In the genomic region with DNA sequence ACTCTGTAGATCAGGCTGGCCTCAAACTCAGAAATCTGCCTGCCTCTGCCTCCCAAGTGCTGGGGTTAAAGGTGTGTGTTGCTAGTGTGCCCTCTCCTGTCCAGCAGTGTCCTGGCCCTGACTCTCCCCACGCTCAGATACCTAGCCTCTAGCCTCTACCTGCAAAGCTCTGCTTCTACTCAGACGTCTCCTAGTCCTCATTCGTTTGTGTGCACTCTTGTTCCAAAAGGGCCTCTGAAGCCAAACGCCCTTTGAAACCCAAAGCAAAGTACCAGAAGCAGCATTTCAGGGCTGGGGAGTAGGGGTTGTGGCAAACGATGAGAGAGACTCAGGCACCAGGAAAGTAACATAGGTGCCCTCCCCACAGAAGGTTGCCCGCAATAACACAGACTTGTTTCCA, we compare ENCODE assay signal across 23 mouse cellular contexts. TPM values are rescaled to one million over a fixed set of nuclear protein-coding genes. Genes with fewer than 3 reads are reported as not detected.
"Had no signal": no experiment of that assay in that cellular context is flagged by ENCODE, and none has a peak within 500 bp of the region (broad histone marks: within the 10 kb centered on the region; RNA-seq: fewer than 3 reads in every experiment).

No protein-coding gene starts in this region.

- H3K9me3 ChIP-seq: intestine, embryonic 15.5 days; limb, embryonic 12.5 days; limb, embryonic 15.5 days; midbrain, embryonic 12.5 days; midbrain, embryonic 15.5 days; neural tube, embryonic 12.5 days; neural tube, embryonic 15.5 days had no signal

- H3K27me3 ChIP-seq: intestine, embryonic 15.5 days; limb, embryonic 12.5 days; limb, embryonic 15.5 days; midbrain, embryonic 15.5 days; neural tube, embryonic 12.5 days; neural tube, embryonic 15.5 days had no signal

- H3K36me3 ChIP-seq: intestine, embryonic 15.5 days; limb, embryonic 12.5 days; limb, embryonic 15.5 days; midbrain, embryonic 12.5 days; midbrain, embryonic 15.5 days; neural tube, embryonic 12.5 days; neural tube, embryonic 15.5 days had no signal

- DNase-seq: layer of hippocampus, postnatal 36 days; liver, postnatal 0 days; lung, embryonic 14.5 days; right cerebral cortex, adult 18-20 months; right cerebral cortex, postnatal 14 days; right cerebral cortex, postnatal 4 days; thymus, adult 2 months; thymus, postnatal 25 days had no signal

- ATAC-seq: intestine, embryonic 15.5 days; liver, postnatal 0 days; lung, postnatal 0 days; midbrain, embryonic 15.5 days had no signal

- H3K9ac ChIP-seq: intestine, embryonic 15.5 days; limb, embryonic 12.5 days; limb, embryonic 15.5 days; liver, embryonic 14.5 days; liver, postnatal 0 days; lung, embryonic 14.5 days; midbrain, embryonic 12.5 days; midbrain, embryonic 15.5 days; neural tube, embryonic 12.5 days; neural tube, embryonic 15.5 days had no signal

- H3K4me3 ChIP-seq: intestine, embryonic 15.5 days; left cerebral cortex, adult 2 months; limb, embryonic 12.5 days; limb, embryonic 15.5 days; midbrain, embryonic 12.5 days; midbrain, embryonic 15.5 days; neural tube, embryonic 12.5 days; neural tube, embryonic 15.5 days had no signal

- H3K4me2 ChIP-seq: intestine, embryonic 15.5 days; limb, embryonic 12.5 days; limb, embryonic 15.5 days; liver, embryonic 11.5 days; lung, embryonic 14.5 days; midbrain, embryonic 12.5 days; midbrain, embryonic 15.5 days; neural tube, embryonic 12.5 days; neural tube, embryonic 15.5 days had no signal

- H3K27ac ChIP-seq: intestine, embryonic 15.5 days; kidney, postnatal 0 days; left cerebral cortex, adult 2 months; limb, embryonic 12.5 days; limb, embryonic 15.5 days; liver, embryonic 14.5 days; macrophage; midbrain, embryonic 12.5 days; midbrain, embryonic 15.5 days; neural tube, embryonic 12.5 days; neural tube, embryonic 15.5 days; stomach, postnatal 0 days had no signal

RNA-seq across cellular contexts. Expression of a gene that starts 23.6 kb away (rescaled TPM):
- polyA plus RNA-seq: intestine, embryonic 15.5 days; liver, embryonic 11.5 days; liver, embryonic 14.5 days; liver, postnatal 0 days; stomach, embryonic 14.5 days had no signal

RNA-seq across cellular contexts. Expression of a gene that starts 35.5 kb away (rescaled TPM):
- polyA plus RNA-seq: intestine, embryonic 15.5 days; kidney, postnatal 0 days; limb, embryonic 15.5 days; liver, embryonic 14.5 days; liver, postnatal 0 days; macrophage; midbrain, embryonic 12.5 days; midbrain, embryonic 15.5 days; neural tube, embryonic 12.5 days; neural tube, embryonic 15.5 days; stomach, embryonic 14.5 days; stomach, postnatal 0 days had no signal

RNA-seq across cellular contexts. Expression of a gene that starts 37.3 kb away (rescaled TPM):
- polyA plus RNA-seq: intestine, embryonic 15.5 days; kidney, postnatal 0 days; limb, embryonic 12.5 days; limb, embryonic 15.5 days; liver, embryonic 11.5 days; liver, embryonic 14.5 days; liver, postnatal 0 days; lung, embryonic 14.5 days; lung, postnatal 0 days; macrophage; midbrain, embryonic 12.5 days; midbrain, embryonic 15.5 days; neural tube, embryonic 12.5 days; neural tube, embryonic 15.5 days; stomach, embryonic 14.5 days; stomach, postnatal 0 days; thymus, adult 2 months had no signal
